Mouse (Mus musculus) forebrain, embryonic 12.5 days (tissue): ENCODE measurements around the gene Wbp4. TPM values are rescaled to one million over a fixed set of nuclear protein-coding genes. Genes with fewer than 3 reads are reported as not detected.

ENCODE experiments used
- ATAC-seq: fragments of 200-750 bp; cut with Nextera tagmentation; 2 replicates; pipeline ENCODE4 v1.8.0; 2017; ENCODE audit warnings: moderate TSS enrichment; ENCODE audit not compliant: low FRiP score
- H3K27ac ChIP-seq: fragments of 300-500 bp; sonication (generic); 2 replicates; pipeline ENCODE4 v1.5.1; 2016; ENCODE audit warnings: mild to moderate bottlenecking
- H3K27me3 ChIP-seq: fragments of 300-500 bp; sonication (generic); 2 replicates; pipeline ENCODE4 v1.6.1; 2016; ENCODE audit warnings: mild to moderate bottlenecking
- H3K36me3 ChIP-seq: fragments of 300-500 bp; sonication (generic); replicated peaks from 2 replicates; pipeline ENCODE4 v1.6.1; 2016; ENCODE audit warnings: mild to moderate bottlenecking
- H3K4me1 ChIP-seq: fragments of 300-500 bp; sonication (generic); 2 replicates; pipeline ENCODE4 v1.6.1; 2016
- H3K4me2 ChIP-seq: fragments of 300-500 bp; sonication (generic); 2 replicates; pipeline ENCODE4 v1.6.1; 2016; ENCODE audit warnings: mild to moderate bottlenecking, moderate library complexity
- H3K4me3 ChIP-seq: fragments of 300-500 bp; sonication (generic); replicated peaks from 2 replicates; pipeline ENCODE4 v1.5.1; 2016; ENCODE audit warnings: mild to moderate bottlenecking
- H3K9ac ChIP-seq: fragments of 300-500 bp; sonication (generic); 2 replicates; pipeline ENCODE4 v1.6.1; 2016; ENCODE audit warnings: mild to moderate bottlenecking
- H3K9me3 ChIP-seq: fragments of 300-500 bp; sonication (generic); 2 replicates; pipeline ENCODE4 v1.6.1; 2016
- WGBS: fragments of 180-500 bp; shearing (Covaris S2); methylation state at CpG from one replicate; pipeline ENCODE4 v1.1.7; 2016; 5-methylcytosine and 5-hydroxymethylcytosine counted together
- polyA plus RNA-seq: library from polyadenylated mRNA; unstranded; fragments of >200 nt; fragmentation: Nextera tagmentation; extraction: Ambion mirVana; gene quantifications from 2 replicates; pipeline ENCODE4 v1.2.1, GENCODE M21; 2016

Wbp4 gene
- polyA plus RNA-seq, 1 experiment from 2014 or later: 55.9 TPM

GRCm38 (mm10) chr14:79517185-79517740, 35.9 kb upstream of the Wbp4 start:
- no peaks in the 10 kb centered on the region for H3K36me3 ChIP-seq
- H3K9me3 ChIP-seq: no peaks in the 10 kb centered on the region
- H3K27ac ChIP-seq: no peak overlapping the region
- WGBS: 89% methylated on average over 8 of the region's 8 CpGs
- H3K4me1 ChIP-seq: no peaks in the 10 kb centered on the region
- no peak for ATAC-seq
- no peak overlapping the region for H3K4me3 ChIP-seq
- no peak overlapping the region for H3K9ac ChIP-seq
- H3K27me3 ChIP-seq: no peaks in the 10 kb centered on the region
- no peak overlapping the region for H3K4me2 ChIP-seq

GRCm38 (mm10) chr14:79516751-79517150, 35.4 kb upstream of the Wbp4 start:
- Histone ChIP-seq H3K36me3 (no peaks in the 10 kb centered on the region), H3K4me2 (no peak overlapping the region), H3K4me1 (no peaks in the 10 kb centered on the region), H3K9me3 (no peaks in the 10 kb centered on the region), H3K27me3 (no peaks in the 10 kb centered on the region), H3K9ac (no peak overlapping the region), H3K27ac (no peak overlapping the region), H3K4me3 (no peak overlapping the region)
- WGBS: 89% methylated on average over 2 of the region's 2 CpGs
- ATAC-seq: no peak

GRCm38 (mm10) chr14:79516243-79516610, 34.9 kb upstream of the Wbp4 start:
- Histone ChIP-seq H3K9me3 (no peaks in the 10 kb centered on the region), H3K27me3 (no peaks in the 10 kb centered on the region), H3K4me1 (no peaks in the 10 kb centered on the region), H3K4me3 (no peak overlapping the region), H3K27ac (no peak overlapping the region), H3K4me2 (no peak overlapping the region), H3K9ac (no peak overlapping the region), H3K36me3 (no peaks in the 10 kb centered on the region)
- WGBS: 84% methylated on average over 5 of the region's 5 CpGs
- no peak for ATAC-seq

- Histone ChIP-seq H3K9ac (no peak overlapping the region), H3K4me3 (no peak overlapping the region), H3K9me3 (no peaks in the 10 kb centered on the region), H3K27me3 (no peaks in the 10 kb centered on the region), H3K36me3 (no peaks in the 10 kb centered on the region), H3K4me2 (no peak overlapping the region), H3K4me1 (no peaks in the 10 kb centered on the region), H3K27ac (no peak overlapping the region)
- no peak for ATAC-seq
- WGBS: 81% methylated on average over 8 of the region's 8 CpGs
Measured at GRCm38 (mm10) chr14:79515511-79516242, 34.4 kb upstream of the Wbp4 start.

- ATAC-seq: no peak
- no peak overlapping the region for H3K4me2 ChIP-seq
- 87% methylated on average over 8 of the region's 8 CpGs for WGBS
- H3K9ac ChIP-seq: no peak overlapping the region
- H3K27ac ChIP-seq: no peak overlapping the region
- H3K36me3 ChIP-seq: no peaks in the 10 kb centered on the region
- no peaks in the 10 kb centered on the region for H3K9me3 ChIP-seq
- H3K4me3 ChIP-seq: no peak overlapping the region
- no peaks in the 10 kb centered on the region for H3K4me1 ChIP-seq
- H3K27me3 ChIP-seq: no peaks in the 10 kb centered on the region
Measured at GRCm38 (mm10) chr14:79515100-79515499, 33.8 kb upstream of the Wbp4 start.

- H3K4me2 ChIP-seq: no peak overlapping the region
- WGBS: 78% methylated on average over 2 of the region's 2 CpGs
- H3K9me3 ChIP-seq: no peaks in the 10 kb centered on the region
- no peaks in the 10 kb centered on the region for H3K27me3 ChIP-seq
- H3K9ac ChIP-seq: no peak overlapping the region
- no peaks in the 10 kb centered on the region for H3K36me3 ChIP-seq
- no peak for ATAC-seq
- no peak overlapping the region for H3K4me3 ChIP-seq
- no peak overlapping the region for H3K27ac ChIP-seq
- H3K4me1 ChIP-seq: no peaks in the 10 kb centered on the region
Measured at GRCm38 (mm10) chr14:79513951-79514350, 32.6 kb upstream of the Wbp4 start.

GRCm38 (mm10) chr14:79511521-79511920, 30.2 kb upstream of the Wbp4 start:
- WGBS: 91% methylated on average over 1 of the region's 1 CpGs

GRCm38 (mm10) chr14:79508662-79509305, 27.5 kb upstream of the Wbp4 start:
- 83% methylated on average over 9 of the region's 9 CpGs for WGBS
- Histone ChIP-seq H3K4me3 (no peak overlapping the region), H3K27me3 (no peaks in the 10 kb centered on the region), H3K9me3 (no peaks in the 10 kb centered on the region), H3K4me1 (no peaks in the 10 kb centered on the region), H3K36me3 (no peaks in the 10 kb centered on the region), H3K4me2 (no peak overlapping the region), H3K9ac (no peak overlapping the region), H3K27ac (no peak overlapping the region)
- ATAC-seq: no peak

More at GRCm38 (mm10) chr14:79511521-79511920, 30.2 kb upstream of the Wbp4 start:
- Histone ChIP-seq H3K27ac (no peak overlapping the region), H3K27me3 (no peaks in the 10 kb centered on the region), H3K4me3 (no peak overlapping the region), H3K9ac (no peak overlapping the region), H3K4me1 (no peaks in the 10 kb centered on the region), H3K4me2 (no peak overlapping the region), H3K9me3 (no peaks in the 10 kb centered on the region), H3K36me3 (no peaks in the 10 kb centered on the region)
- no peak for ATAC-seq

- no peaks in the 10 kb centered on the region for H3K27me3 ChIP-seq
- 63% methylated on average over 1 of the region's 1 CpGs for WGBS
- H3K36me3 ChIP-seq: no peaks in the 10 kb centered on the region
- no peaks in the 10 kb centered on the region for H3K9me3 ChIP-seq
- no peak overlapping the region for H3K9ac ChIP-seq
- H3K4me1 ChIP-seq: no peaks in the 10 kb centered on the region
- no peak overlapping the region for H3K4me3 ChIP-seq
- ATAC-seq: no peak
- H3K4me2 ChIP-seq: no peak overlapping the region
- H3K27ac ChIP-seq: no peak overlapping the region
Measured at GRCm38 (mm10) chr14:79507846-79508245, 26.5 kb upstream of the Wbp4 start.

- no peaks in the 10 kb centered on the region for H3K4me1 ChIP-seq
- H3K27ac ChIP-seq: no peak overlapping the region
- no peaks in the 10 kb centered on the region for H3K27me3 ChIP-seq
- H3K4me2 ChIP-seq: no peak overlapping the region
- H3K36me3 ChIP-seq: no peaks in the 10 kb centered on the region
- H3K4me3 ChIP-seq: no peak overlapping the region
- WGBS: 72% methylated on average over 9 of the region's 9 CpGs
- no peaks in the 10 kb centered on the region for H3K9me3 ChIP-seq
- H3K9ac ChIP-seq: no peak overlapping the region
- ATAC-seq: no peak
Measured at GRCm38 (mm10) chr14:79506207-79506606, 24.9 kb upstream of the Wbp4 start.

- no peak overlapping the region for H3K9ac ChIP-seq
- ATAC-seq: no peak
- no peak overlapping the region for H3K4me3 ChIP-seq
- no peaks in the 10 kb centered on the region for H3K36me3 ChIP-seq
- H3K27me3 ChIP-seq: no peaks in the 10 kb centered on the region
- WGBS: 93% methylated on average over 7 of the region's 7 CpGs
- no peak overlapping the region for H3K27ac ChIP-seq
- no peak overlapping the region for H3K4me2 ChIP-seq
- no peaks in the 10 kb centered on the region for H3K9me3 ChIP-seq
- no peaks in the 10 kb centered on the region for H3K4me1 ChIP-seq
Measured at GRCm38 (mm10) chr14:79504246-79505006, 23.1 kb upstream of the Wbp4 start.

GRCm38 (mm10) chr14:79503371-79504075, 22.2 kb upstream of the Wbp4 start:
- Histone ChIP-seq H3K9me3 (no peaks in the 10 kb centered on the region), H3K4me2 (no peak overlapping the region), H3K27me3 (no peaks in the 10 kb centered on the region), H3K36me3 (no peaks in the 10 kb centered on the region), H3K9ac (no peak overlapping the region), H3K4me3 (no peak overlapping the region), H3K4me1 (no peaks in the 10 kb centered on the region), H3K27ac (no peak overlapping the region)
- ATAC-seq: no peak
- 87% methylated on average over 5 of the region's 5 CpGs for whole genome bisulfite sequencing
